Mouse (Mus musculus): ENCODE measurements around the gene B3galt4. TPM values are rescaled to one million over a fixed set of nuclear protein-coding genes. Genes with fewer than 3 reads are reported as not detected.

Gene B3galt4
- polyA plus RNA-seq, 1 experiment: 3.6 TPM

DNA sequence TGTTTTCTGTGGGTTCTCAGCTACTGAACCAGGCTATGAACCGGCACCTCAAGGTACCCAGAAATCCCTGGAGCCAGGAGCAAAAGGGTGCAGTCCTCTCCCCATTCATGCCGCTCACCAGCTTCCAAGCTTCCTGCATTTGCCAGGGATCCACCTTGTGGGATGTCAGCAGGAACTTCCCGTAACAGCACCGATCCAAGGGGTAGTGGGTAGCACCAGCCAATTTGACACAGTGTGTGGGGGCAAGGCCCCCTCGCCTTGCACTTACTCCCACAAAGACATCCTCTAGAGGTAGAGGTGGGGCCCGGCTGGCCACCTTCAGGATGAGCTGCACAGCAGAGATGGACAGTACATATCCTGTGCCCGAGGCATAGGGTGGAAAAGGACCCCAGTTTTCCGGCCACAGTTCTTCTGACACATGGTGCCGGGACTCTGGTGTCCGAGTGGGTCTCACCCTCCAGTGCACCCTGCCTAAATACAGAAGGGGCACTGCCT is 1.1 kb downstream of the B3galt4 start:
- H3K4me1 ChIP-seq (ENCODE audit: control insufficient read depth, insufficient read depth, low read length): no peaks in the 10 kb centered on the region
- TF ChIP-seq POLR2A (IDR thresholded peaks at IDR 0.05; ENCODE audit: insufficient read depth, low read length) (no peak), CTCF (IDR thresholded peaks at IDR 0.05; ENCODE audit: low read depth, low read length) (no peak), EP300 (IDR thresholded peaks at IDR 0.05; ENCODE audit: insufficient read depth, low read depth, low read length) (no peak)
- peaks cover 37% of the 10 kb centered on the region for H3K36me3 ChIP-seq (ENCODE audit: control insufficient read depth, insufficient read depth, low read length, poor library complexity, severe bottlenecking)
- peak overlapping the region; percentile 7; the same call in 1 of the 2 replicates for H3K9ac ChIP-seq (ENCODE audit: low read depth, poor library complexity, severe bottlenecking)
- no peak overlapping the region for H3K4me3 ChIP-seq (ENCODE audit: low read depth, low read length)
- H3K27me3 ChIP-seq (ENCODE audit: control insufficient read depth, insufficient read depth, low read length, poor library complexity, severe bottlenecking): no peaks in the 10 kb centered on the region
- no peak overlapping the region for H3K27ac ChIP-seq (ENCODE audit: insufficient read depth, low read length)
- no peaks in the 10 kb centered on the region for H3K9me3 ChIP-seq (replicated peaks; ENCODE audit: control insufficient read depth, insufficient read depth, low read length, poor library complexity, severe bottlenecking)

- Histone ChIP-seq H3K9ac (ENCODE audit: low read depth, poor library complexity, severe bottlenecking) (no peak overlapping the region), H3K9me3 (replicated peaks; ENCODE audit: control insufficient read depth, insufficient read depth, low read length, poor library complexity, severe bottlenecking) (no peaks in the 10 kb centered on the region), H3K36me3 (ENCODE audit: control insufficient read depth, insufficient read depth, low read length, poor library complexity, severe bottlenecking) (peaks cover 26% of the 10 kb centered on the region), H3K27me3 (ENCODE audit: control insufficient read depth, insufficient read depth, low read length, poor library complexity, severe bottlenecking) (no peaks in the 10 kb centered on the region), H3K4me3 (ENCODE audit: low read depth, low read length) (no peak overlapping the region), H3K4me1 (ENCODE audit: control insufficient read depth, insufficient read depth, low read length) (no peaks in the 10 kb centered on the region), H3K27ac (ENCODE audit: insufficient read depth, low read length) (no peak overlapping the region)
- no peak for TF ChIP-seq POLR2A (IDR thresholded peaks at IDR 0.05; ENCODE audit: insufficient read depth, low read length)
- TF ChIP-seq EP300 (IDR thresholded peaks at IDR 0.05; ENCODE audit: insufficient read depth, low read depth, low read length): no peak
- TF ChIP-seq CTCF (IDR thresholded peaks at IDR 0.05; ENCODE audit: low read depth, low read length): no peak
Measured at GRCm38 (mm10) chr17:33948905-33949537, 2.3 kb downstream of the B3galt4 start.

DNA sequence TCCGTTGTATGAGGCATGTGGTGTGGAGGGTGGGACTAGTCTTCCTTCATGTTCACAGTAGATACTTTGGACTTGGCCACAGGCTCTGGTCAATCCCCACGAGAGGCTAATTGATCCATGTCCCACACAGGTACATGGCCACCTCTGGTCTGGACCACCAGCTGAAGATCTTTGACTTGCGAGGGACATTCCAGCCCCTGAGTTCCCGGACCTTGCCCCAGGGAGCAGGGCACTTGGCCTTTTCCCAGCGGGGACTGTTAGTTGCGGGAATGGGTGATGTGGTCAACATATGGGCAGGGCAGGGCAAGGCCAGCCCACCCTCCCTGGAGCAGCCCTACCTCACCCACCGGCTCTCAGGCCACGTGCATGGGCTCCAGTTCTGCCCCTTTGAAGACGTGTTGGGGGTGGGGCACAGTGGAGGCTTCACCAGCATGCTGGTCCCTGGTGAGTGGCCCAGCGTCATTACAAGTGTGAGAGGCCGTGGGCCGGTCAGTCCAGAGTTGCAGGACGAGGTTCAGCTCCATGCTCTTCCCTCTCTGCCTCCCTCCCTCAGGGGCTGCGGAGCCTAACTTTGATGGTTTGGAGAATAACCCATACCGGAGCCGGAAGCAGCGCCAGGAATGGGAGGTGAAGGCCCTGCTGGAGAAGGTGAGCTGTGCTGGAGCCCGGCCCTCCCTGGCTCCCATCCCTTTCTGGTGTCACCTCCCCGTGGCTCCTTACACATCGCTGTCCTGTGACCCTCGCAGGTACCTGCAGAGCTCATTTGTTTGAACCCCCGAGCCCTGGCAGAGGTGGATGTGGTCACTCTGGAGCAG is 3.0 kb downstream of the B3galt4 start:
- H3K4me3 ChIP-seq (ENCODE audit: low read depth, low read length): no peak overlapping the region
- H3K9me3 ChIP-seq (replicated peaks; ENCODE audit: control insufficient read depth, insufficient read depth, low read length, poor library complexity, severe bottlenecking): no peaks in the 10 kb centered on the region
- no peak overlapping the region for H3K9ac ChIP-seq (ENCODE audit: low read depth, poor library complexity, severe bottlenecking)
- H3K36me3 ChIP-seq (ENCODE audit: control insufficient read depth, insufficient read depth, low read length, poor library complexity, severe bottlenecking): peaks cover 19% of the 10 kb centered on the region
- H3K27me3 ChIP-seq (ENCODE audit: control insufficient read depth, insufficient read depth, low read length, poor library complexity, severe bottlenecking): no peaks in the 10 kb centered on the region
- TF ChIP-seq EP300 (IDR thresholded peaks at IDR 0.05; ENCODE audit: insufficient read depth, low read depth, low read length) (no peak), CTCF (IDR thresholded peaks at IDR 0.05; ENCODE audit: low read depth, low read length) (no peak), POLR2A (IDR thresholded peaks at IDR 0.05; ENCODE audit: insufficient read depth, low read length) (no peak)
- H3K4me1 ChIP-seq (ENCODE audit: control insufficient read depth, insufficient read depth, low read length): no peaks in the 10 kb centered on the region
- H3K27ac ChIP-seq (ENCODE audit: insufficient read depth, low read length): no peak overlapping the region

DNA sequence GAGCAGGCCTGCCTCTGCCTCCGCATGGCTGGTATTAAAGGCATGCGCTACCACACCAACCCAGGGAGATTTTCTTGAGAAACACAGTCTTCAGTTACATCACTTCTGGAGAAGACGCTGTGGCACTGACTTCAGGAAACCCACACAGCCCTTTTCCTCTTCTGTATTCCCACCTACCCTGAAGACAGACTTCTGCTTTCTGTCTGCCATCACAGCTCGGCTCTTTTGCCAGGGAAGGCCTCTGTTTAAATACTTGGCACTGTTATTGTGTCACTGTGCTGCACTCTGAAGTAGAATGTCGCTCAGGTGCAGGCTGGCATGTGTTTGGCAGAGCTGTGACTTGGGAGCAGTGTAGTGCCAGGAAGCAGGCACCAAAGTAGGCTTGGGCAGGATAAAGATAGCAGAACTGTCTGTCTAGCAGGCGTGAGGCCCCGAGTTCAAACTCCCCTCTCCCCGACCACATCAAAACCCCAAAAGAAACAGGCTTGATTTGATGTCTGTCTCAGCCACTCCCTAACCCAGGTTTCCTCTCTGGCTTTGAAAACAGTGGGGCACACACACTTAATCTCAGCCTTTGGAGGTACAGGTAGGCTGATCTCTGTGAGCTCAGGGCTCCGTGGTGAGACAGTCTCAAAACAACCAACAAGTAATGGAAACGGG is 3.7 kb downstream of the B3galt4 start:
- H3K4me1 ChIP-seq (ENCODE audit: control insufficient read depth, insufficient read depth, low read length): no peaks in the 10 kb centered on the region
- no peak overlapping the region for H3K27ac ChIP-seq (ENCODE audit: insufficient read depth, low read length)
- TF ChIP-seq POLR2A (IDR thresholded peaks at IDR 0.05; ENCODE audit: insufficient read depth, low read length) (no peak), CTCF (IDR thresholded peaks at IDR 0.05; ENCODE audit: low read depth, low read length) (no peak), EP300 (IDR thresholded peaks at IDR 0.05; ENCODE audit: insufficient read depth, low read depth, low read length) (no peak)
- no peaks in the 10 kb centered on the region for H3K27me3 ChIP-seq (ENCODE audit: control insufficient read depth, insufficient read depth, low read length, poor library complexity, severe bottlenecking)
- H3K36me3 ChIP-seq (ENCODE audit: control insufficient read depth, insufficient read depth, low read length, poor library complexity, severe bottlenecking): peaks cover 18% of the 10 kb centered on the region
- H3K9ac ChIP-seq (ENCODE audit: low read depth, poor library complexity, severe bottlenecking): no peak overlapping the region
- H3K4me3 ChIP-seq (ENCODE audit: low read depth, low read length): no peak overlapping the region
- H3K9me3 ChIP-seq (replicated peaks; ENCODE audit: control insufficient read depth, insufficient read depth, low read length, poor library complexity, severe bottlenecking): no peaks in the 10 kb centered on the region

- H3K27ac ChIP-seq (ENCODE audit: insufficient read depth, low read length): no peak overlapping the region
- H3K9me3 ChIP-seq (replicated peaks; ENCODE audit: control insufficient read depth, insufficient read depth, low read length, poor library complexity, severe bottlenecking): no peaks in the 10 kb centered on the region
- H3K9ac ChIP-seq (ENCODE audit: low read depth, poor library complexity, severe bottlenecking): no peak overlapping the region
- no peak overlapping the region for H3K4me3 ChIP-seq (ENCODE audit: low read depth, low read length)
- TF ChIP-seq CTCF (IDR thresholded peaks at IDR 0.05; ENCODE audit: low read depth, low read length): no peak
- no peak for TF ChIP-seq EP300 (IDR thresholded peaks at IDR 0.05; ENCODE audit: insufficient read depth, low read depth, low read length)
- TF ChIP-seq POLR2A (IDR thresholded peaks at IDR 0.05; ENCODE audit: insufficient read depth, low read length): no peak
- H3K4me1 ChIP-seq (ENCODE audit: control insufficient read depth, insufficient read depth, low read length): no peaks in the 10 kb centered on the region
- no peaks in the 10 kb centered on the region for H3K27me3 ChIP-seq (ENCODE audit: control insufficient read depth, insufficient read depth, low read length, poor library complexity, severe bottlenecking)
- peaks cover 7% of the 10 kb centered on the region; the same call in 1 of the 2 replicates for H3K36me3 ChIP-seq (ENCODE audit: control insufficient read depth, insufficient read depth, low read length, poor library complexity, severe bottlenecking)
Measured at GRCm38 (mm10) chr17:33943454-33943853, 7.8 kb downstream of the B3galt4 start.

Measured in ES-Bruce4 (cell line).